Mouse (Mus musculus) myocyte (in vitro differentiated cells): ENCODE results near the gene Olfr309.

Experiments used
- CEBPB ChIP-seq: IDR thresholded peaks from 2 replicates; pipeline ENCODE4 v1.6.1; 2011; ENCODE audit warnings: mild to moderate bottlenecking, moderate library complexity; ENCODE audit not compliant: poor library complexity, insufficient read depth, severe bottlenecking
- MAX ChIP-seq: IDR thresholded peaks from one replicate; pipeline ENCODE4 v1.6.1; 2011; ENCODE audit warnings: low read depth, mild to moderate bottlenecking, control low read depth
- MYOG ChIP-seq, 3 experiments: IDR thresholded peaks; one replicate each; pipeline ENCODE4 v1.6.1; 2011; ENCODE audit warnings: control low read depth in 2 of 3, low read depth in 2 of 3, mild to moderate bottlenecking in 2 of 3; ENCODE audit not compliant: insufficient read length in 2 of 3, control insufficient read depth in 1 of 3, insufficient read depth in 1 of 3
- POLR2A ChIP-seq: IDR thresholded peaks from one replicate; pipeline ENCODE4 v1.6.1; 2011; ENCODE audit warnings: low read depth, mild to moderate bottlenecking, control low read depth, moderate library complexity; ENCODE audit not compliant: insufficient read length
- POLR2AphosphoS2 ChIP-seq: IDR thresholded peaks from one replicate; pipeline ENCODE4 v1.6.1; 2011; ENCODE audit warnings: low read depth, control low read depth; ENCODE audit not compliant: insufficient read length
- REST ChIP-seq: IDR thresholded peaks from one replicate; pipeline ENCODE4 v1.6.1; 2011; ENCODE audit warnings: mild to moderate bottlenecking, control low read depth, moderate library complexity; ENCODE audit not compliant: insufficient read depth, insufficient read length
- TCF12 ChIP-seq: IDR thresholded peaks from one replicate; pipeline ENCODE4 v1.6.1; 2011; ENCODE audit warnings: mild to moderate bottlenecking, control low read depth; ENCODE audit not compliant: poor library complexity, insufficient read depth, severe bottlenecking
- TCF3 ChIP-seq: IDR thresholded peaks from one replicate; pipeline ENCODE4 v1.6.1; 2011; ENCODE audit warnings: low read depth, control low read depth; ENCODE audit not compliant: insufficient read length
- USF1 ChIP-seq: IDR thresholded peaks from one replicate; pipeline ENCODE4 v1.6.1; 2011; ENCODE audit warnings: low read depth, mild to moderate bottlenecking, control low read depth, moderate library complexity

GRCm38 (mm10) chr7:86344253-86344652 lies 30.7 kb upstream of the Olfr309 start:
- TF ChIP-seq POLR2A (no peak), POLR2AphosphoS2 (no peak), MAX (no peak), TCF12 (no peak), TCF3 (no peak), REST (no peak), MYOG (IDR thresholded peaks at IDR 0.05; ENCODE audit: control insufficient read depth in 1 of 3, insufficient read depth in 1 of 3, insufficient read length in 2 of 3, low read depth in 2 of 3) (no peak), USF1 (no peak), CEBPB (no peak)
